In genomic region chr3:56764336-56764735, GRCm38 (mm10) we compare ENCODE assay signal across 10 mouse cellular contexts.
"Had no signal": no experiment of that assay in that cellular context is flagged by ENCODE, and none has a peak within 500 bp of the region (broad histone marks: within the 10 kb centered on the region; RNA-seq: fewer than 3 reads in every experiment).

No protein-coding gene starts in this region.

- DNase-seq: embryo, embryonic 11 days; forebrain, postnatal 0 days; gastrocnemius, adult 2 months; gastrocnemius, postnatal 10 days; gastrocnemius, postnatal 14 days; gastrocnemius, postnatal 25 days; gastrocnemius, postnatal 36 days; heart, adult 11 months; heart, adult 18-20 months; heart, adult 2 months had no signal
